Mouse (Mus musculus) MEL (cell line): ENCODE measurements at regions not wholly inside any gene's neighbourhood (a gene's known extent, or its start where the extent isn't known, plus 50 kb on each side); places are given as distances from the start of the nearest gene placed in this dataset.

ENCODE experiments used
- DNase-seq: peaks from one replicate; pipeline ENCODE4 v3.0.0; 2011; ENCODE audit warnings: low read depth, low spot score
- H3K27ac ChIP-seq: 2 replicates; pipeline ENCODE4 v1.5.1; 2012; ENCODE audit warnings: low read depth, mild to moderate bottlenecking, control low read depth, low read length, moderate library complexity; ENCODE audit not compliant: control insufficient read depth
- H3K27me3 ChIP-seq, 2 experiments: fragments of 150-350 bp in 1 of 2; sonication (generic) in 1 of 2; 2 replicates each; pipeline ENCODE4 v1.6.1; 2012; ENCODE audit warnings: low read length in 2 of 2, mild to moderate bottlenecking in 2 of 2, improper control_type of control experiment in 1 of 2, moderate library complexity in 1 of 2; ENCODE audit not compliant: insufficient read depth in 2 of 2, control insufficient read depth in 1 of 2
- H3K36me3 ChIP-seq, 2 experiments: 2 replicates each; pipeline ENCODE4 v1.6.1; 2012 to 2014; ENCODE audit warnings: low read length in 2 of 2, improper control_type of control experiment in 1 of 2, inconsistent platforms in 1 of 2, mild to moderate bottlenecking in 1 of 2; ENCODE audit not compliant: insufficient read depth in 2 of 2, control insufficient read depth in 1 of 2
- H3K4me1 ChIP-seq, 2 experiments: fragments of 150-350 bp in 1 of 2; sonication (generic) in 1 of 2; 2 replicates each; pipeline ENCODE4 v1.6.1; 2012; ENCODE audit warnings: low read length in 2 of 2, improper control_type of control experiment in 1 of 2, mild to moderate bottlenecking in 1 of 2; ENCODE audit not compliant: insufficient read depth in 2 of 2, control insufficient read depth in 1 of 2
- H3K4me3 ChIP-seq, 2 experiments: fragments of 150-350 bp in 1 of 2; sonication (generic) in 1 of 2; 2 replicates each; pipeline ENCODE4 v1.5.1; 2012; ENCODE audit warnings: low read depth in 2 of 2, low read length in 2 of 2, mild to moderate bottlenecking in 2 of 2, moderate library complexity in 2 of 2, control low read depth in 1 of 2, improper control_type of control experiment in 1 of 2; ENCODE audit not compliant: control insufficient read depth in 1 of 2, insufficient read depth in 1 of 2
- H3K79me2 ChIP-seq: 2 replicates; pipeline ENCODE4 v1.6.1; 2012; ENCODE audit warnings: mild to moderate bottlenecking, low read length, moderate library complexity; ENCODE audit not compliant: control insufficient read depth, poor library complexity, insufficient read depth
- H3K9ac ChIP-seq: 2 replicates; pipeline ENCODE4 v1.6.1; 2012; ENCODE audit warnings: low read depth, mild to moderate bottlenecking, control low read depth, low read length, moderate library complexity; ENCODE audit not compliant: control insufficient read depth, poor library complexity, severe bottlenecking
- H3K9me3 ChIP-seq: fragments of 150-350 bp; sonication (generic); replicated peaks from 2 replicates; pipeline ENCODE4 v1.6.1; 2012; ENCODE audit warnings: mild to moderate bottlenecking, low read length, improper control_type of control experiment, moderate library complexity; ENCODE audit not compliant: insufficient read depth
- BHLHE40 ChIP-seq: IDR thresholded peaks from 2 replicates; pipeline ENCODE4 v1.6.1; 2012; ENCODE audit warnings: low read depth, mild to moderate bottlenecking, inconsistent platforms, low read length, improper control_type of control experiment, borderline replicate concordance
- CHD1 ChIP-seq: IDR thresholded peaks from 2 replicates; pipeline ENCODE4 v1.6.1; 2012; ENCODE audit warnings: low read depth, mild to moderate bottlenecking, inconsistent platforms, low read length, improper control_type of control experiment
- CHD2 ChIP-seq: IDR thresholded peaks from 2 replicates; pipeline ENCODE4 v1.6.1; 2011; ENCODE audit warnings: low read length, improper control_type of control experiment
- ELF1 ChIP-seq: IDR thresholded peaks from 2 replicates; pipeline ENCODE4 v1.6.1; 2014; ENCODE audit warnings: low read depth, mild to moderate bottlenecking, inconsistent platforms, low read length, improper control_type of control experiment, moderate library complexity
- ETS1 ChIP-seq: IDR thresholded peaks from 2 replicates; pipeline ENCODE4 v1.6.1; 2012; ENCODE audit warnings: low read depth, mild to moderate bottlenecking, inconsistent platforms, low read length, improper control_type of control experiment, moderate library complexity
- GABPA ChIP-seq: IDR thresholded peaks from 2 replicates; pipeline ENCODE4 v1.6.1; 2012; ENCODE audit warnings: low read depth, mild to moderate bottlenecking, inconsistent platforms, low read length, improper control_type of control experiment, moderate library complexity
- GATA1 ChIP-seq: IDR thresholded peaks from 2 replicates; pipeline ENCODE4 v1.6.1; 2011; ENCODE audit warnings: low read depth, low read length, improper control_type of control experiment
- HCFC1 ChIP-seq: IDR thresholded peaks from 2 replicates; pipeline ENCODE4 v1.6.1; 2012; ENCODE audit warnings: low read depth, mild to moderate bottlenecking, inconsistent platforms, low read length, improper control_type of control experiment, moderate library complexity
- MAFK ChIP-seq: IDR thresholded peaks from 2 replicates; pipeline ENCODE4 v1.6.1; 2011; ENCODE audit warnings: low read depth, mild to moderate bottlenecking, low read length, improper control_type of control experiment, borderline replicate concordance
- MAZ ChIP-seq: IDR thresholded peaks from 2 replicates; pipeline ENCODE4 v1.6.1; 2012; ENCODE audit warnings: low read depth, mild to moderate bottlenecking, inconsistent platforms, low read length, improper control_type of control experiment
- MEF2A ChIP-seq: IDR thresholded peaks from 2 replicates; pipeline ENCODE4 v1.6.1; 2014; ENCODE audit warnings: low read depth, mild to moderate bottlenecking, inconsistent platforms, low read length, improper control_type of control experiment; ENCODE audit not compliant: poor library complexity, insufficient replicate concordance, severe bottlenecking; ENCODE audit errors: extremely low read depth
- MYC ChIP-seq: IDR thresholded peaks from 2 replicates; pipeline ENCODE4 v1.6.1; 2011; ENCODE audit warnings: low read depth, mild to moderate bottlenecking, low read length, improper control_type of control experiment, moderate library complexity
- NELFE ChIP-seq: IDR thresholded peaks from 2 replicates; pipeline ENCODE4 v1.6.1; 2011; ENCODE audit warnings: low read depth, low read length, improper control_type of control experiment
- NRF1 ChIP-seq: IDR thresholded peaks from 2 replicates; pipeline ENCODE4 v1.6.1; 2014; ENCODE audit warnings: low read depth, mild to moderate bottlenecking, inconsistent platforms, low read length, improper control_type of control experiment, moderate library complexity; ENCODE audit not compliant: poor library complexity, insufficient read depth, severe bottlenecking
- POLR2A ChIP-seq, 2 experiments: IDR thresholded peaks; 2 replicates each; pipeline ENCODE4 v1.6.1; 2011 to 2012; ENCODE audit warnings: low read length in 2 of 2, mild to moderate bottlenecking in 2 of 2, control low read depth in 1 of 2, improper control_type of control experiment in 1 of 2, low read depth in 1 of 2, moderate library complexity in 1 of 2; ENCODE audit not compliant: control insufficient read depth in 1 of 2, insufficient read depth in 1 of 2, poor library complexity in 1 of 2
- POLR2AphosphoS5 ChIP-seq: IDR thresholded peaks from 2 replicates; pipeline ENCODE4 v1.6.1; 2012; ENCODE audit warnings: low read depth, borderline replicate concordance, mild to moderate bottlenecking, inconsistent platforms, low read length, moderate library complexity, mixed read lengths
- RCOR1 ChIP-seq: IDR thresholded peaks from 2 replicates; pipeline ENCODE4 v1.6.1; 2012; ENCODE audit warnings: low read depth, mild to moderate bottlenecking, inconsistent platforms, low read length, improper control_type of control experiment
- SIN3A ChIP-seq: IDR thresholded peaks from 2 replicates; pipeline ENCODE4 v1.6.1; 2012; ENCODE audit warnings: low read length, improper control_type of control experiment, inconsistent platforms
- SMC3 ChIP-seq: IDR thresholded peaks from 2 replicates; pipeline ENCODE4 v1.6.1; 2011; ENCODE audit warnings: low read depth, low read length, improper control_type of control experiment
- TAL1 ChIP-seq: IDR thresholded peaks from 2 replicates; pipeline ENCODE4 v1.6.1; 2012; ENCODE audit warnings: mild to moderate bottlenecking, inconsistent platforms, low read length, moderate library complexity, mixed read lengths
- TBP ChIP-seq: IDR thresholded peaks from 2 replicates; pipeline ENCODE4 v1.8.0; 2011; ENCODE audit warnings: low read depth, low read length, improper control_type of control experiment
- TCF12 ChIP-seq: IDR thresholded peaks from 2 replicates; pipeline ENCODE4 v1.6.1; 2014; ENCODE audit warnings: low read depth, mild to moderate bottlenecking, inconsistent platforms, low read length, improper control_type of control experiment, moderate library complexity
- UBTF ChIP-seq: IDR thresholded peaks from 2 replicates; pipeline ENCODE4 v1.6.1; 2012; ENCODE audit warnings: low read depth, mild to moderate bottlenecking, inconsistent platforms, low read length, improper control_type of control experiment, moderate library complexity, borderline replicate concordance; ENCODE audit not compliant: insufficient read depth
- USF2 ChIP-seq, 2 experiments: IDR thresholded peaks; 2 replicates each; pipeline ENCODE4 v1.6.1; 2011 to 2012; ENCODE audit warnings: improper control_type of control experiment in 2 of 2, low read length in 2 of 2, borderline replicate concordance in 1 of 2, inconsistent platforms in 1 of 2, low read depth in 1 of 2, mild to moderate bottlenecking in 1 of 2; ENCODE audit not compliant: insufficient read depth in 1 of 2
- ZC3H11A ChIP-seq: IDR thresholded peaks from 2 replicates; pipeline ENCODE4 v1.6.1; 2012; ENCODE audit warnings: low read depth, mild to moderate bottlenecking, inconsistent platforms, low read length, improper control_type of control experiment
- ZMIZ1 ChIP-seq: IDR thresholded peaks from 2 replicates; pipeline ENCODE4 v1.6.1; 2012; ENCODE audit warnings: low read depth, mild to moderate bottlenecking, inconsistent platforms, low read length, improper control_type of control experiment, moderate library complexity
- ZNF384 ChIP-seq: IDR thresholded peaks from 2 replicates; pipeline ENCODE4 v1.6.1; 2012; ENCODE audit warnings: low read depth, mild to moderate bottlenecking, inconsistent platforms, low read length, improper control_type of control experiment

DNA sequence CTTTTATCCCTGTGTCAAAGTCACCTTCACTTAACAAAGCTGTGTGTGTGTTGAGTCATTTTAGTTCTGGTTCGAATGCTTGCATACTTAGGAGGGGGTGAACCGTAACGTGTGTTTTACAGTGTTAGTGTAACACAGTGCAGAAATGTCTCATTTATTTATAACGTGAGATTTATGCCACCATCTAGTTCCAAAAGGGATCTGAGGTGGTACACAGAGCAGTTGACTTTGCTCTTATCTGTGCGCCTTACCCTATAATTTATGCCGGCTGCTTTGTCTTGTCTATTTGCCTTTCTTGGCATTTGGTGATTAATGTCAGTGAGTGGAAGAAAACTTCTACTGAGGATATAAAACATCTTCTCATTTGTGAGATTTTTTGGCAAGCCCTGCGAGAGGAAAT, 150.5 kb upstream of the Rxfp2 start:
- DNase-seq = no peak
- no peak overlapping the region for H3K4me3 ChIP-seq
- no peak overlapping the region for H3K27ac ChIP-seq
- H3K27me3 ChIP-seq = no peaks in the 10 kb centered on the region
- H3K36me3 ChIP-seq = no peaks in the 10 kb centered on the region
- no peaks in the 10 kb centered on the region for H3K4me1 ChIP-seq
- no peaks in the 10 kb centered on the region for H3K79me2 ChIP-seq
- no peak overlapping the region for H3K9ac ChIP-seq
- no peaks in the 10 kb centered on the region for H3K9me3 ChIP-seq
- TF ChIP-seq BHLHE40 = no peak

DNA sequence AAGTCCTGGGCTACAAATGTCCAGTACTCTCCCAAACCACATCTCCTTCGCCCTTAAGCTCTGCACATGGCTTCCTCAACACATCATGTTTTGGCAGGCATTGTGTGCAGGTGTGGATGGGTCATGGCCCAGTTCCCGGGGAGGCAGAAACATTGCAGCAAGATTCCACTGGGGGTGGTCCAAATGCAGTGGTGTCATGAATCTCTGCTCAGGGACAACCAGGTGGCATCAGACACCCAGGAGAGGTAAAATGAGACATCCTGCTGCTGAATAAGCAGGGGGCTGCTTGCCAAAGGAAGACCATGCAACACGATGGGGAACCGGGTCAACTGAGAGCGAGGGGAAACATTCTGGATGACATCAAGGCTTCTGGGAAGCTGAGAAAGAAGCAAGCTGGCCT, 149.0 kb upstream of the Rxfp2 start:
- DNase-seq = no peak

DNA sequence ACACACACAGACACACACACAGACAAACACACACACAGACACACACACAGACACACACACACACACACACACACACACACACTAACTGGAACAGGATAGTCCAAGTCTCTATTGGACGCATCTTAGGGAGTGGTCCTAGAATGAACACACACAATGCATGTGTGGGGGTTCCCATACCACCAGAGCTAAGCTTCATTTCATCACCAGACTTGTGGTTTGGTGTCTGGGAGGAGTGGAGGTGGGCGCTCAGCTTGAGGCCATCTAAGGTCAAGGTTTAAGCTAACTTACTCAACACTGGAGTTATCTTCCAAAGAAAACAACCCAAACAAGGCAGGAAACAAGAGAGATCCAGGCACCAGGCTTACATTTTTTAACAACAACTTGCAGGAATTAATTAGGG, 147.9 kb upstream of the Rxfp2 start:
- no peak for DNase-seq
- no peaks in the 10 kb centered on the region for H3K36me3 ChIP-seq
- no peaks in the 10 kb centered on the region for H3K9me3 ChIP-seq
- no peak overlapping the region for H3K9ac ChIP-seq
- no peaks in the 10 kb centered on the region for H3K27me3 ChIP-seq
- no peak overlapping the region for H3K4me3 ChIP-seq
- TF ChIP-seq POLR2A (IDR thresholded peaks at IDR 0.05; ENCODE audit: control insufficient read depth in 1 of 2, insufficient read depth in 1 of 2, low read depth in 1 of 2, low read length in 2 of 2, poor library complexity in 1 of 2) = no peak
- TF ChIP-seq SMC3 = no peak
- no peak for TF ChIP-seq GATA1
- TF ChIP-seq USF2 (IDR thresholded peaks at IDR 0.05; ENCODE audit: borderline replicate concordance in 1 of 2, insufficient read depth in 1 of 2, low read depth in 1 of 2, low read length in 2 of 2) = no peak
- TF ChIP-seq TCF12 = no peak
- TF ChIP-seq MAZ = no peak
- TF ChIP-seq NRF1 = no peak
- TF ChIP-seq MYC = no peak
- no peak for TF ChIP-seq BHLHE40
- no peak for TF ChIP-seq MEF2A
- TF ChIP-seq HCFC1 = no peak
- no peak for TF ChIP-seq ZNF384
- no peak for TF ChIP-seq TBP
- no peak for TF ChIP-seq TAL1
- no peak for TF ChIP-seq CHD2
- no peak for TF ChIP-seq NELFE
- no peak for TF ChIP-seq SIN3A
- TF ChIP-seq ETS1 = no peak
- no peak for TF ChIP-seq CHD1
- TF ChIP-seq POLR2AphosphoS5 = no peak
- H3K27ac ChIP-seq = no peak overlapping the region
- H3K79me2 ChIP-seq = no peaks in the 10 kb centered on the region
- H3K4me1 ChIP-seq = no peaks in the 10 kb centered on the region

More for the DNA sequence above, 149.0 kb upstream of the Rxfp2 start:
- H3K27ac ChIP-seq = no peak overlapping the region
- TF ChIP-seq RCOR1 (no peak), MAFK (no peak), UBTF (no peak), ZMIZ1 (no peak), SMC3 (no peak), ELF1 (no peak), USF2 (IDR thresholded peaks at IDR 0.05; ENCODE audit: borderline replicate concordance in 1 of 2, insufficient read depth in 1 of 2, low read depth in 1 of 2, low read length in 2 of 2) (no peak), ZC3H11A (no peak), GABPA (no peak)
- no peaks in the 10 kb centered on the region for H3K27me3 ChIP-seq
- no peak overlapping the region for H3K4me3 ChIP-seq
- H3K9ac ChIP-seq = no peak overlapping the region
- no peaks in the 10 kb centered on the region for H3K79me2 ChIP-seq
- H3K9me3 ChIP-seq = no peaks in the 10 kb centered on the region
- no peaks in the 10 kb centered on the region for H3K4me1 ChIP-seq
- H3K36me3 ChIP-seq = no peaks in the 10 kb centered on the region
